Mouse (Mus musculus): ENCODE measurements at regions not wholly inside any gene's neighbourhood (a gene's known extent, or its start where the extent isn't known, plus 50 kb on each side); places are given as distances from the start of the nearest gene placed in this dataset.
A peak's percentile ranks its signal among the peaks of the same experiment; 100 is the strongest.

GRCm38 (mm10) chr15:12066857-12067211, 50.8 kb upstream of the Zfr start:
- no peak for DNase-seq (ENCODE audit: low spot score in 2 of 2)

DNA sequence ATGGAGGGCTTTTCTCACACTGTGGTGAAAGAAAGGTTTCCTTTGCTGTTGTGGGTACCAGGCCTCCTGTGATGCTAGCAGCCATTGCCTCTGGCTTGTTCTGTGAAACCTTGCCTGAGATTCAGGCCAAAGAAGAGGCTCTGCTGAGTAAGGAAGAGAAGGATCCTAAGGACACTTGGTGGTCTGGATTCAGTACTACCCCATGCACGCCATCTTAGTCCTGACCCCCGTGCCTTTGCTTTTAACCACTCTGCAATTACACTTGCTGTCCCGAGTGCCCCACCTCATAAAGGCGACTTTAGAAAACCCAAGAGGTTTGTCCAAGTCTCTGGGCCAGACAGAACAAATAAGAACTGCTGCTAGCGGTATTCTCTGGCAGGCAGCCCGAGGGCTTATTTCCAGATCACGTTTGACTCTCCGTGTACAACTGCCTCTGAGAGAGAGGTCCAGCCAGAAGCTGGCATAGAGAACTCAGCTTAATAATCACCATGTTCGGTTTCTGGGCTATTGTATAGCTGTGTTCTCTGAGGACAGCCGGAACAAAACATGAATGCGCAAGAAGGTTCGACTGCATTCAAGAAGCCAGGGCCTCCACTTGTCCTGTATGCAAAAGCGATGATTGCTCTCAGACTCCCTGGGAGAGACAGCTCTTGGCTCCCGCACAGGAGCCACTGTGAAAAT, 51.3 kb upstream of the Zfr start:
- peak; percentile 43 to 74 for DNase-seq (ENCODE audit: low spot score in 2 of 2)

- DNase-seq (ENCODE audit: low spot score in 2 of 2): no peak
Observed at GRCm38 (mm10) chr15:12054870-12055269, 58.1 kb upstream of the Sub1 start.

DNA sequence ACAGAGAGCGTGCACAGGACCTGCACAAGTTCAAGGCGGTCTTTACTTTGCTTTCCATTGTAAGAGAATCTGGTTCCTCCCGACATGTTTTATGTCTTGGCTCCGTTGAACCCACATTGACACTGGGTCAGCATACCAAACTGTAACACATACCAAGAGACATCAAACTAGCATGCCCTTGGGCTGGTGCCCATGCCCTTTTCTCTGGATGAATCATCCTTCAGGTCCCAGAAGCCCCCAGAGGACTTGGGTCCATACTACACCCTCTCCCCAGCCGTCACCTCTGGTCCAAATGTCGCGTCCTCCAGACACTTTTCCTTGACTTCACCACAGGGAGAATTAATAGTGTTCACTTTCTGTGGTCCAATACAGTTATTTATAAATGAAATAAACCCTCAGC, 56.8 kb upstream of the Sub1 start:
- DNase-seq (ENCODE audit: low spot score in 2 of 2): no peak

DNA sequence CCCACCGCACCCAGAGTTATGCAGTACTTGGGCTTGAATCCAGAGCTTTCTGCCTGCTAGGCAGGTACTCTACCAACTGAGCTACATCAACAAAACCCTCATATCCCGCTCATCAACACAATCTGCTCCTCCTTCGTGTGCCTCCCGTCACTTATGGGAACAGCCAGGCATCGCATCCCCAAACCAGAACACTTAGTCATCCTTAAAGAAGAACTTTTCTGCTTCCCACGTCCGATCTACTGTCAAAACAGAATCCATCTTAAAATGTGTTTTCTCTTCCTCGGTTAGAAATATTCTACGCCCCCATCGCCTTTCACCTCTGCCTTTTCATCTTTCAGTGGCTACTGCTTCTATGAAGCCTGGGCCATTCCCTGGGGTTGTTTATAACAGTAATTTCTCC, 52.2 kb upstream of the Sub1 start:
- peak in 1 of 2 experiments; percentile 58 for DNase-seq (ENCODE audit: low spot score in 2 of 2)

DNA sequence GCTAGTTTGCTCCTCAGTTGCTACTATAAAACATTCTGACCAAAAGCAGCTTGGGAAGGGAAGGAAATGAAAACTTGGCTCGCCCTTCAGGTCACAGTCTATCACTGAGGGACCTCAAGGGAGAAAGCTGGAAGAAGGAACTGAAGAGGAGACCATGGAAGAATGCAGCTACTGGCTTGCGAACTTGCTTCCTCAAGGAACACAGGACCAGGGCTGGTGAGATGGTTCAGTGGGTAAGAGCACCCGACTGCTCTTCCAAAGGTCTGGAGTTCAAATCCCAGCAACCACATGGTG, 51.4 kb upstream of the Sub1 start:
- no peak for DNase-seq (ENCODE audit: low spot score in 2 of 2)

GRCm38 (mm10) chr15:12047349-12048213, 50.8 kb upstream of the Sub1 start:
- no peak for DNase-seq (ENCODE audit: low spot score in 2 of 2)

Measured in layer of hippocampus, adult 18-20 months (tissue).